Mouse (Mus musculus) liver, embryonic 14.5 days (tissue): ENCODE data around the gene Fxyd3. TPM values are rescaled to one million over a fixed set of nuclear protein-coding genes. Genes with fewer than 3 reads are reported as not detected.

Source experiments
- ATAC-seq: fragments of 200-750 bp; cut with Nextera tagmentation; 2 replicates; pipeline ENCODE4 v1.8.0; 2017; ENCODE audit warnings: moderate number of reproducible peaks, mild to moderate bottlenecking, moderate library complexity; ENCODE audit not compliant: insufficient read depth
- DNase-seq, 3 experiments: peaks; one replicate each; pipeline ENCODE4 v3.0.0-alpha.2; 2012 to 2013; ENCODE audit warnings: low read depth in 3 of 3, low spot score in 3 of 3
- H3K27ac ChIP-seq: fragments of 300-500 bp; sonication (generic); 2 replicates; pipeline ENCODE4 v1.5.1; 2014; ENCODE audit warnings: moderate library complexity, mild to moderate bottlenecking, control low read depth, inconsistent platforms
- H3K27me3 ChIP-seq: fragments of 300-500 bp; sonication (generic); 2 replicates; pipeline ENCODE4 v1.6.1; 2014; ENCODE audit warnings: mild to moderate bottlenecking, low read length, moderate library complexity; ENCODE audit not compliant: control insufficient read depth, insufficient read depth
- H3K36me3 ChIP-seq: fragments of 300-500 bp; sonication (generic); replicated peaks from 2 replicates; pipeline ENCODE4 v1.6.1; 2014; ENCODE audit warnings: low read depth; ENCODE audit not compliant: control insufficient read depth, insufficient read depth
- H3K4me1 ChIP-seq, 2 experiments: fragments of 200-500 bp in 1 of 2; fragments of 300-500 bp in 1 of 2; sonication (generic) in 1 of 2; replicated peaks; 2 replicates each; pipeline ENCODE4 v1.6.1; 2012 to 2014; ENCODE audit warnings: antibody characterized with exemption in 1 of 2, inconsistent platforms in 1 of 2, low read length in 1 of 2; ENCODE audit not compliant: control insufficient read depth in 2 of 2, insufficient read depth in 2 of 2
- H3K4me2 ChIP-seq: fragments of 300-500 bp; sonication (generic); 2 replicates; pipeline ENCODE4 v1.6.1; 2014; ENCODE audit warnings: low read depth, mild to moderate bottlenecking, control low read depth, moderate library complexity
- H3K4me3 ChIP-seq, 2 experiments: fragments of 200-500 bp in 1 of 2; fragments of 300-500 bp in 1 of 2; sonication (generic) in 1 of 2; 2 replicates each; pipeline ENCODE4 v1.5.1; 2012 to 2014; ENCODE audit warnings: low read depth in 2 of 2, low read length in 2 of 2, mild to moderate bottlenecking in 2 of 2, control low read depth in 1 of 2, inconsistent platforms in 1 of 2, moderate library complexity in 1 of 2; ENCODE audit not compliant: insufficient read depth in 1 of 2
- H3K9ac ChIP-seq: fragments of 300-500 bp; sonication (generic); replicated peaks from 2 replicates; pipeline ENCODE4 v1.6.1; 2014; ENCODE audit warnings: mild to moderate bottlenecking, control low read depth, moderate library complexity
- H3K9me3 ChIP-seq: fragments of 300-500 bp; sonication (generic); 2 replicates; pipeline ENCODE4 v1.6.1; 2016; ENCODE audit warnings: low read length, mixed read lengths; ENCODE audit not compliant: control insufficient read depth
- CTCF ChIP-seq: IDR thresholded peaks from 2 replicates; pipeline ENCODE4 v1.5.1; 2016; ENCODE audit warnings: antibody characterized with exemption, low read depth, control low read depth
- EP300 ChIP-seq: IDR thresholded peaks from 2 replicates; pipeline ENCODE4 v1.6.1; 2016; ENCODE audit warnings: antibody characterized with exemption, low read depth
- WGBS: fragments of 180-500 bp; shearing (Covaris S2); extraction: QIAGEN DNeasy Blood & Tissue Kit; methylation state at CpG from one replicate; pipeline ENCODE4 v1.1.7; 2014; ENCODE audit not compliant: insufficient replicate concordance; 5-methylcytosine and 5-hydroxymethylcytosine counted together
- polyA plus RNA-seq, 2 experiments: library from polyadenylated mRNA; depleted of rRNA in 1 of 2; stranded (reverse) in 1 of 2; unstranded in 1 of 2; fragments of >200 nt; fragmentation: Nextera tagmentation in 1 of 2; extraction: Ambion mirVana in 1 of 2; gene quantifications; 2 replicates each; pipeline versions ENCODE4 v1.2.1 to v1.2.3; 2012 to 2014

Fxyd3 gene
- polyA plus RNA-seq, 2 experiments: 0.54 to 0.86 TPM

DNA sequence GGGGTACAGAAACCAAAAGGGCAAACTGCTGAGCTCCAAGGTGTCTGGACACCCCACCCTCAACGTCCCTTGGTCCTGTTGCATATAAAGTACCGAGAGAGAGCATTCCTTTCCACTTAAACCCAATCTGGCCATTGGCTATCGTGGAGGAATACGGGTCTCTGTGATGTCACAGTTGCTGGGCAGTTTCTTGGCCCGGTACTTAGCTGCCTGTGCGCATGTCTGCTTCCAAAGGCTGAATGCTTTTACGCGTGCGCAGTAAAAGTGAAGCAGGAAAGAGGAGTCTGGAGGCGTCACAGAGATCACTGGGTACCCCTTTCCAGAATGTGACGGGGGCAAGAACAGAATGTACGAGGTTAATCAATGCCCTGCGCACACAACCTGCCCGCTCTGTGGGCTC lies 7.0 kb downstream of the Fxyd3 start:
- Histone ChIP-seq H3K27me3 (no peaks in the 10 kb centered on the region), H3K9me3 (no peaks in the 10 kb centered on the region), H3K27ac (no peak overlapping the region), H3K4me3 (no peak overlapping the region), H3K36me3 (no peaks in the 10 kb centered on the region), H3K9ac (no peak overlapping the region), H3K4me2 (no peak overlapping the region), H3K4me1 (no peaks in the 10 kb centered on the region)
- ATAC-seq (no peak), DNase-seq (no peak)
- TF ChIP-seq EP300 (no peak), CTCF (no peak)
- WGBS: 70% methylated on average over 14 of the region's 14 CpGs

DNA sequence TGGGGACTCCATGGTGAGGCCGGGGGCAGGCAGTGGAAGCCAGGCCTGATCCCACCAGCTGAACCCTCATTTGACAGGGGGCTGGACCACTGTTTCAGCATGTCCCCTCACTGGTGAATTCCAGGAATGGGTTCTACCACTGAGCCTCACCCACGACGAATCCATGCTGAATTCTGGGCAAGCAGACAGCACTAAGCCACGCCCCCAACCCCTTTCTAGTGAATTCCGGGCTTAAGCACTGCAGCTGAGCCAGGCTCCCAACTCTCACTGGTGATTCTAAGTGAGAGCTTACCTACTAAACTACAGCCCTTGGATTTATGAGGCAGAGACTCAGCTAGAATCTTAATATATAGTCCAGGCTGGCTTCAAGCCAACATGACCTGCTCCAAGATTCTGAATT lies 8.7 kb downstream of the Fxyd3 start:
- no peak for ATAC-seq
- WGBS: 37% methylated on average over 5 of the region's 5 CpGs

DNA sequence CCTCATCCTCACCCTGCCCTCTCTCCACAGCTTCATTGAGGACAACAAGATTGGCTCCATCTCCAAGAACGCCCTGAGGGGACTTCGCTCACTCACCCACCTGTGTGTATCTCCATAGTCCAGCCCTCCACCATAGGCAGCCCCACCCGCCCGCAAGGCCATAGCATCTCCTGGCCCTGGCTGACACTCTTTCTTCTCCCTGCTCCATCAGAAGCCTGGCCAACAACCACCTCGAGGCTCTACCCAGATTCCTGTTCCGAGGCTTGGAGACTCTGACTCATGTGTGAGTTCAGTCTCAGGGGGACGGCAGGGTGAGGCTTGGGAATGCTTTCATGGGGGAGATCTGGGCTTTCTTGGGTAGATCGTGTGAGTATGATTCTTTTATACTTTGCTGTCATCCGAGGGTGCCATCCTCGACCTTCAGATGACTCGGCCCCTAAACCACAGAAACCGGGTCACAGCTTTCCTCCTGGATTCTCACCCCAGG lies 13.4 kb downstream of the Fxyd3 start:
- no peaks in the 10 kb centered on the region for H3K4me1 ChIP-seq
- TF ChIP-seq EP300: no peak
- no peak for TF ChIP-seq CTCF
- no peaks in the 10 kb centered on the region for H3K36me3 ChIP-seq
- no peak overlapping the region for H3K9ac ChIP-seq
- ATAC-seq: no peak
- H3K4me2 ChIP-seq: no peak overlapping the region
- WGBS: 61% methylated on average over 12 of the region's 12 CpGs
- no peak for DNase-seq
- H3K27ac ChIP-seq: no peak overlapping the region
- no peaks in the 10 kb centered on the region for H3K9me3 ChIP-seq
- H3K4me3 ChIP-seq: no peak overlapping the region
- no peaks in the 10 kb centered on the region for H3K27me3 ChIP-seq

More for the DNA sequence above, 8.7 kb downstream of the Fxyd3 start:
- no peaks in the 10 kb centered on the region for H3K36me3 ChIP-seq
- H3K9ac ChIP-seq: no peak overlapping the region
- H3K4me3 ChIP-seq: no peak overlapping the region
- H3K27me3 ChIP-seq: no peaks in the 10 kb centered on the region
- H3K27ac ChIP-seq: no peak overlapping the region
- no peaks in the 10 kb centered on the region for H3K4me1 ChIP-seq
- no peaks in the 10 kb centered on the region for H3K9me3 ChIP-seq
- DNase-seq: no peak
- no peak overlapping the region for H3K4me2 ChIP-seq
- TF ChIP-seq EP300 (no peak), CTCF (no peak)

DNA sequence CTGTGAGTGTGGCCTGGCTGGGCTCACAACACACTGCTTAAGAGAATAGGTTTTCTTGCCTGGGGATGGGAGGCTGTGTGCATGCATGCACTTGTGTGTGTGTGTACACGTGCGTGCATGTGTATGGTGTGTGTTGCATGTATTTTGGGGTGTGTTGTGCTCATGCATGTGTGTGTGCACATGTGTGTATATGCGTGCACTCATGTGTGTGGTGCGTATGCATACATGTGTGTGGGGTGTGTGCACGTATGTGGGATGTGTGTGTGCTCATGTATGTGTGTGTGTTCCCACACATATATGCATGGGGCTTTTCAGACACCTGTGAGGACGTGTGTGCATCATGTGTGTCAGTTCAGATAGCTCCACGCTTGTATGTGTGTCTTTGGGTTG lies 15.9 kb downstream of the Fxyd3 start:
- no peak overlapping the region for H3K4me3 ChIP-seq
- ATAC-seq: no peak

DNA sequence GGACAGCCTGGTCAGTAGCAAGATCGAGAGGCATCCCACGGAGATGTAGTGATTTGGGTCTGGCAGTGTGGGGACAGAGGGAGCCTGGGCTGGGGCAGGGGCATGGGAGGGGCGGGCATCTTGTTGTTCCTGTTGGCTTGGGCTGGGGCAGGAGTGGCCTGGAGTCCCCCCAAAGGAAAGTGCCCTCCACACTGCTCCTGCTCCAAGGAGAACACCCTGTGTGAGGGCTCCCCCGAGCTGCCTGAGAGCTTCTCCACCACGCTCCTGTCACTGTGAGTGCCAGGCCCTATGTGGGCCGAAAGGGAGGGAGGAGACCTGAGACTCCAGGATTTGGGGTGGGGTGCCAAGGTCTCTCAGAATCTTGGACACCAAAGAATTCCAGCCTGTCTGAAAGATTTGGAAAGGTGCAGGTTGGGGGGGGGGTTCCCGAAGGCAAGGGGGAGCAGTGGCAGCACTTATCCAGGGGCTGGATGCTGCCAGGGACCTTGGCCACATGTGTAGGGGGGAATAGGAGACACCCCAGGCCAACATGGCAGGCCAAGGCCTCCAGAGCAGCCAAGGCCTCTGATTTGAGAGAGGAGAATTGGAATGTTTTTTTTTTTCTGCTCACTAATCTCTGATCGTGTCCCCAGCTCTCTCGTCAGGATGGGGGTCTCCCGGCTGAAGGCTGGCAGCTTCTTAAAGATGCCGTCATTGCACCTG lies 16.4 kb downstream of the Fxyd3 start:
- Histone ChIP-seq H3K36me3 (no peaks in the 10 kb centered on the region), H3K27me3 (no peaks in the 10 kb centered on the region), H3K4me1 (peaks cover 0 to 7% of the 10 kb centered on the region in 2 experiments; a peak in 1 of 4 replicates), H3K4me2 (no peak overlapping the region), H3K4me3 (no peak overlapping the region), H3K9me3 (no peaks in the 10 kb centered on the region), H3K27ac (no peak overlapping the region), H3K9ac (no peak overlapping the region)
- WGBS: 60% methylated on average over 11 of the region's 11 CpGs
- no peak for DNase-seq
- TF ChIP-seq CTCF (no peak), EP300 (no peak)
- ATAC-seq: no peak

More for the DNA sequence above, 15.9 kb downstream of the Fxyd3 start:
- no peaks in the 10 kb centered on the region for H3K27me3 ChIP-seq
- TF ChIP-seq CTCF (no peak), EP300 (no peak)
- no peaks in the 10 kb centered on the region for H3K9me3 ChIP-seq
- H3K4me2 ChIP-seq: no peak overlapping the region
- H3K27ac ChIP-seq: no peak overlapping the region
- no peaks in the 10 kb centered on the region for H3K36me3 ChIP-seq
- WGBS: 62% methylated on average over 7 of the region's 7 CpGs
- no peak overlapping the region for H3K9ac ChIP-seq
- DNase-seq: no peak
- peaks cover 0 to 7% of the 10 kb centered on the region in 2 experiments; a peak in 1 of 4 replicates for H3K4me1 ChIP-seq
